Mouse (Mus musculus) heart, embryonic 11.5 days (tissue): ENCODE results near the gene Fam219b. TPM values are rescaled to one million over a fixed set of nuclear protein-coding genes. Genes with fewer than 3 reads are reported as not detected.
A peak's percentile ranks its signal among the peaks of the same experiment; 100 is the strongest.

Source experiments
- ATAC-seq: fragments of 200-750 bp; cut with Nextera tagmentation; replicated peaks from 2 replicates; pipeline ENCODE4 v1.8.0; 2017; ENCODE audit warnings: moderate library complexity; ENCODE audit not compliant: insufficient number of reproducible peaks, low FRiP score, low TSS enrichment
- H3K27ac ChIP-seq: fragments of 300-500 bp; sonication (generic); 2 replicates; pipeline ENCODE4 v1.5.1; 2014; ENCODE audit warnings: mild to moderate bottlenecking, low read depth, low read length
- H3K27me3 ChIP-seq: fragments of 300-500 bp; sonication (generic); 2 replicates; pipeline ENCODE4 v1.6.1; 2014; ENCODE audit warnings: mild to moderate bottlenecking, low read length, mixed read lengths; ENCODE audit not compliant: control insufficient read depth, insufficient read depth
- H3K36me3 ChIP-seq: fragments of 300-500 bp; sonication (generic); 2 replicates; pipeline ENCODE4 v1.6.1; 2014; ENCODE audit warnings: mild to moderate bottlenecking, low read length, moderate library complexity, mixed read lengths; ENCODE audit not compliant: control insufficient read depth, insufficient read depth
- H3K4me1 ChIP-seq: fragments of 300-500 bp; sonication (generic); 2 replicates; pipeline ENCODE4 v1.6.1; 2014; ENCODE audit warnings: low read length; ENCODE audit not compliant: control insufficient read depth, insufficient read depth
- H3K4me2 ChIP-seq: fragments of 300-500 bp; sonication (generic); 2 replicates; pipeline ENCODE4 v1.6.1; 2014; ENCODE audit warnings: mild to moderate bottlenecking, moderate library complexity
- H3K4me3 ChIP-seq: fragments of 300-500 bp; sonication (generic); 2 replicates; pipeline ENCODE4 v1.5.1; 2014; ENCODE audit warnings: low read depth, low read length
- H3K9ac ChIP-seq: fragments of 300-500 bp; sonication (generic); 2 replicates; pipeline ENCODE4 v1.6.1; 2014; ENCODE audit warnings: mild to moderate bottlenecking, low read depth, low read length, moderate library complexity
- H3K9me3 ChIP-seq: fragments of 300-500 bp; sonication (generic); replicated peaks from 2 replicates; pipeline ENCODE4 v1.6.1; 2016; ENCODE audit warnings: low read length; ENCODE audit not compliant: control insufficient read depth
- WGBS: fragments of 180-500 bp; shearing (Covaris S2); extraction: QIAGEN DNeasy Blood & Tissue Kit; methylation state at CpG from one replicate; pipeline ENCODE4 v1.1.7; 2014; ENCODE audit not compliant: insufficient replicate concordance; 5-methylcytosine and 5-hydroxymethylcytosine counted together
- polyA plus RNA-seq: library from polyadenylated mRNA; unstranded; fragments of >200 nt; fragmentation: Nextera tagmentation; extraction: Ambion mirVana; gene quantifications from 2 replicates; pipeline ENCODE4 v1.2.1, GENCODE M21; 2014

Fam219b gene
- 12.1 and 12.6 TPM in 2 replicates for polyA plus RNA-seq

GRCm38 (mm10) chr9:57537044-57537727 lies at the start of gene Fam219b:
TSS of gene Fam219b (plus strand) at chr9:57537528.
- peak; percentile 84 for ATAC-seq
- Histone ChIP-seq H3K27ac (peak within 1 kb of the TSS; percentile 71), H3K4me1 (peaks cover 7% of the 10 kb centered on the region), H3K36me3 (peaks cover 18% of the 10 kb centered on the region), H3K27me3 (no peaks in the 10 kb centered on the region), H3K9me3 (no peaks in the 10 kb centered on the region), H3K4me3 (peak within 1 kb of the TSS; percentile 84), H3K4me2 (peak within 1 kb of the TSS; percentile 72), H3K9ac (peak within 1 kb of the TSS; percentile 91)
- 1% methylated on average over 45 of the region's 45 CpGs for WGBS

DNA sequence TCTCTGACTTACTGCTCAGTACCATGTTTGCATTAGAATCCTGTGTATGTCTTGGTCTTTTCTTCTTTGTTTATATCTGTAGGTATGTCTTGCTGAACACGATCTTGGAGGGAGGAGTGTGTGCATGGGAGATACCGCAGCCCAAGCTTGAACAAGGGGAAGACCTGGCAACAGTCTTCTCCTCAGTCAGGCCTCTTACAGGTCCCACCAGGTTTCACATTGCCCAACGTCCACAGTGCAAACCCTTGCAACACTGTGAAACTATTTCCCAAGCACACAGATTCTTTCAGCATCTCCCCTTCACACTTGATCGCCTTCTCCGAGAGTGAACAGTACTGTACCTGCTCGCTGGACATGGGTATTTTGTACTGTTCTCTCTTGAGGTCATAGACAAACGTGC lies 49.5 kb upstream of the Fam219b start:
- Histone ChIP-seq H3K4me3 (no peak overlapping the region), H3K9me3 (no peaks in the 10 kb centered on the region), H3K27me3 (0 out of 2 replicates have a peak, but pooled peaks cover 2% of the 10 kb centered on the region), H3K4me2 (no peak overlapping the region), H3K4me1 (no peaks in the 10 kb centered on the region), H3K9ac (no peak overlapping the region), H3K27ac (no peak overlapping the region), H3K36me3 (no peaks in the 10 kb centered on the region)
- WGBS: 72% methylated on average over 7 of the region's 7 CpGs
- ATAC-seq: no peak

- ATAC-seq: no peak
- no peaks in the 10 kb centered on the region for H3K36me3 ChIP-seq
- no peak overlapping the region for H3K4me3 ChIP-seq
- no peaks in the 10 kb centered on the region for H3K4me1 ChIP-seq
- no peaks in the 10 kb centered on the region for H3K9me3 ChIP-seq
- peaks cover 4% of the 10 kb centered on the region; the same call in 1 of the 2 replicates for H3K27me3 ChIP-seq
- H3K27ac ChIP-seq: no peak overlapping the region
- H3K4me2 ChIP-seq: no peak overlapping the region
- 73% methylated on average over 2 of the region's 2 CpGs for WGBS
- no peak overlapping the region for H3K9ac ChIP-seq
Observed at GRCm38 (mm10) chr9:57493532-57493931, 43.8 kb upstream of the Fam219b start.

DNA sequence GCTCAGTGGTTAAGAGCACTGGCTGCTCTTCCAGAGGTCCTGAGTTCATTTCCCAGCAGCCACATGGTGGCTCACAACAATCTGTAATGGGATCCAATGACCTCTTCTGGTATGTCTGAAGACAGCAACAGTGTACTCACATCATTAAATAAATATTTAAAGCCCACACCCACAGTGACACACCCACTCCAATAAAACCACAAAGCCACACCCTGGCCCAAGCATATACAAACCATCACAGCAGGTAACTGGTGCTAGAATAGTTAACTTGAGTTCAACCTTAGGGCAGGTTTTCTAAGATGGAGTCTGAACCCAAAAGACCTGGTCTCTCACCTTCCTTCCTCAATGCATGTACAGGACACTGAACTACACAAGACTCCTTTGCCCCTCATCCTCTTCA lies 42.4 kb upstream of the Fam219b start:
- no peak overlapping the region for H3K27ac ChIP-seq
- no peak overlapping the region for H3K9ac ChIP-seq
- no peak overlapping the region for H3K4me3 ChIP-seq
- no peaks in the 10 kb centered on the region for H3K9me3 ChIP-seq
- H3K27me3 ChIP-seq: peaks cover 6% of the 10 kb centered on the region
- H3K4me1 ChIP-seq: no peaks in the 10 kb centered on the region
- no peak overlapping the region for H3K4me2 ChIP-seq
- ATAC-seq: no peak
- no peaks in the 10 kb centered on the region for H3K36me3 ChIP-seq

DNA sequence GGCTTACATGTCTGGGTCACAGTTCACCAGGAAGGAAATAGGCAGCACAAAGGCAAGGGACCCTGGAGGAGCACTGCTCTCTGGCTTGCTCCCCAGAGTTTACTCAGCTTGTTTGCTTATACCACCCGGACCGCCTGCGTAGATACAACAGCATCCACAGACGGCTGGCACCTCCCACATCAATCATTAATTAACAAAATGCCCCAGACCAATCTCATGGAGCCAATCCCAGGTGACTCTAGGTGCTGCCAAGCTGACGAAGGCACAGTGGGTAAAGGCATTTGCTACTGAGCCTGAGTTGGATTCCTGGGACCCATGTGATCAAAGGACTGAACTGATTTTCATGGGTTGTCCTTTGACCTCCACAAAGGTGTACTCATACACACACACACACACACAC lies 40.1 kb upstream of the Fam219b start:
- Histone ChIP-seq H3K27ac (no peak overlapping the region), H3K4me2 (no peak overlapping the region), H3K9ac (no peak overlapping the region), H3K4me3 (no peak overlapping the region), H3K9me3 (no peaks in the 10 kb centered on the region), H3K4me1 (0 out of 2 replicates have a peak, but pooled peaks cover 5% of the 10 kb centered on the region), H3K27me3 (peaks cover 28% of the 10 kb centered on the region), H3K36me3 (no peaks in the 10 kb centered on the region)
- ATAC-seq: no peak
- WGBS: 73% methylated on average over 5 of the region's 5 CpGs

- no peak overlapping the region for H3K4me3 ChIP-seq
- ATAC-seq: no peak
- H3K9ac ChIP-seq: no peak overlapping the region
- H3K4me1 ChIP-seq: peaks cover 17% of the 10 kb centered on the region
- H3K36me3 ChIP-seq: no peaks in the 10 kb centered on the region
- no peaks in the 10 kb centered on the region for H3K9me3 ChIP-seq
- H3K27me3 ChIP-seq: peaks cover 41% of the 10 kb centered on the region
- 63% methylated on average over 7 of the region's 7 CpGs for WGBS
- H3K4me2 ChIP-seq: no peak overlapping the region
- no peak overlapping the region for H3K27ac ChIP-seq
Observed at GRCm38 (mm10) chr9:57498536-57498935, 38.8 kb upstream of the Fam219b start.

GRCm38 (mm10) chr9:57501452-57501851 lies 35.9 kb upstream of the Fam219b start:
- H3K27ac ChIP-seq: no peak overlapping the region
- WGBS: 14% methylated on average over 13 of the region's 13 CpGs
- no peak for ATAC-seq
- H3K4me1 ChIP-seq: peaks cover 38% of the 10 kb centered on the region
- H3K4me2 ChIP-seq: peak overlapping the region; percentile 46
- H3K4me3 ChIP-seq: no peak overlapping the region
- no peaks in the 10 kb centered on the region for H3K36me3 ChIP-seq
- peak overlapping the region; percentile 29; the same call in 1 of the 2 replicates for H3K9ac ChIP-seq
- peaks cover 56% of the 10 kb centered on the region for H3K27me3 ChIP-seq
- H3K9me3 ChIP-seq: no peaks in the 10 kb centered on the region

DNA sequence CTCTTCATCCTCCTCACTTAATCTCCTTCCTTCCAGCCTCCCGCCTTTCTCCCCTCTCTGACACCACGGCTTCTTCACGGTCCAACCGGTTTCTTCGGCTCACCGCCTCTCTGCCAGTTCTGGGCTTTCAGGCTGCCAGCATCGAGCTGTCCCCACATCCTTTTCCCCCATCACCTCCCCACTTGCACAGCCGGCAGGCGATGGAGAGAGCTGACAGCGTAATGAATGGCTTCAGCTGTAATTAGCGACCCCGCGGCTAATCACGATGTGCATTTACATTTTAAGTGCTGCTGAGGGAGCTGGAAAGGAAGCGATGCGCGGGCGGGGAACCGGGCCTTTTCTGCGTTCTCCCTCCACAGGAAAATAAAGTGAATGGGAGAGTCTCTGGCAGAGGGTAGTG lies 35.5 kb upstream of the Fam219b start:
- Histone ChIP-seq H3K4me3 (peak overlapping the region; percentile 17; the same call in 1 of the 2 replicates), H3K36me3 (no peaks in the 10 kb centered on the region), H3K9ac (peak overlapping the region; percentile 29; the same call in 1 of the 2 replicates), H3K9me3 (no peaks in the 10 kb centered on the region), H3K4me2 (peak overlapping the region; percentile 46), H3K27me3 (peaks cover 56% of the 10 kb centered on the region), H3K4me1 (peaks cover 38% of the 10 kb centered on the region), H3K27ac (no peak overlapping the region)
- 4% methylated on average over 20 of the region's 20 CpGs for WGBS
- no peak for ATAC-seq
